Mouse (Mus musculus) kidney, adult 18-20 months (tissue): Measurements from ENCODE around the gene Spata5.
"Not testable (repeated sequence)": the region's sequence is repeated elsewhere in the genome, so short reads cannot be mapped to it uniquely, and the experiment has no call there.

Experiments
- DNase-seq: peaks from one replicate; pipeline ENCODE4 v3.0.0; 2021

The Spata5 gene

DNA sequence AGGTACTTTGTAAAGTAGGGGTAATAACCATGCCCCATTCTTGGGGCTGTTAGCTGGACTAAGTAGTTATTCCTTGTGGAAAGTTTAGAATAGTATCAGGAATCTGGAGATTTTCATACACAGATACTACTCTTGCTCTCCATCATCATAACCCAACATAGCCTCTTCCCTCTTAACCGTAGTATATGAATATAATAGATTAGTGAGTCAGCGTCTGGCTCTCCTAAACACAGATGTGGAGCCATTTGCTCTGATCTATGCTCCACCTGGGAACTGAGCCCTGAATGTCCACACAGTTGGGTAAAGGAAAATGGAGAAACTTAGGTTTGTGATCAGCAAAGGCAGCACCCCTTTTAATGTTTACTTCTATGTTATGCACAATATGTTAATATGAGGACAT, 96.7 kb downstream of the Spata5 start:
- no peak for DNase-seq

DNA sequence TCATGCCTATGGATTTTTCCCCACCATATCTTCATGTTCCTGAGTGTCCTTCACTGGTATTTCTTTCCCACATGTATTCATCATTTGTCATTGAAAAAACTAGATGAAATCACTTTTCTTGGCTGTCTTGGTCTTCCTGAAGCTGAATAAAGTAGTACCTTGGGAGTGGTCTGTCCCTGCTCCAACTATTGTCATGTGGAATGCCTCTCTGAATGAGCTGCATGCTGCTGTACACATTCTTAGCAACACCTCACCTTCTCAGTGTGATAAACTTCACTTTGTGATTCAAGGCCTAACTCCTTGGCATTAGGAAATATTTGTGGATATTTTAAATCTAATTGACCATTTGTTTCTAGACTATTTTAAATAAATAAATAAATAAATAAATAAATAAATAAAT, 98.9 kb downstream of the Spata5 start:
- no peak for DNase-seq

DNA sequence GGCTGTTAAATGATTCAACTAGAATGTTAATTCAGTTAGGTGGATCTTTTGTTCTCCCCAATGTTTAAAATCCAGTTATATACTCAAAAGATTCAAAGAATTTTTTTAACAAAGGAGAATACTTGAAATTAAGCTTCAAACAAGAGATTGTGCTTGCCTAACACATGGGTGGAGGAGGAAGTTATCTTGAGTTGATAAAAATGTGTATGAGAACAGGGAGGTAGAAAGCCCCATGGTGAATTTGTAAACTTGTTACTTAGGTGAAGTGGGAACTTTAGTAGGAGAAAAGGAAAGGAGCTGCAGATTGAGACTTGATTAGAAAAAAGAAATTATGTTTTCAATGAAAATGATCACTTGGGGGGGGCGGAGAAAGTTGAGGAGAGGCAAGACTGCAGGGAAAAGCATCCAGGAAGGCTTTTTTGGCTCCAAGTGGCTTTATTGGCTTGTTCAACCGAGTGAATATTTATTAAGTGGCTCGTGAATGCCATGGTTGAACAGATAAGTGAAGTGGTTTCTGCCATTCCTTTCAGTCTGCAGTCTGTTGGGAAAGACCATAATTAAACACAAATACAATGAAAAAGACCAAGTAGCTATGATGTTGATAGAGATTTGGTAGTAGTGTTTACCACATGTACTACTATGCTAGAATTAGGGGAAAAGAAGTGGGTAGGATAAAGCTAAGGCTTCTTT, 100.8 kb downstream of the Spata5 start:
- DNase-seq, result no peak

DNA sequence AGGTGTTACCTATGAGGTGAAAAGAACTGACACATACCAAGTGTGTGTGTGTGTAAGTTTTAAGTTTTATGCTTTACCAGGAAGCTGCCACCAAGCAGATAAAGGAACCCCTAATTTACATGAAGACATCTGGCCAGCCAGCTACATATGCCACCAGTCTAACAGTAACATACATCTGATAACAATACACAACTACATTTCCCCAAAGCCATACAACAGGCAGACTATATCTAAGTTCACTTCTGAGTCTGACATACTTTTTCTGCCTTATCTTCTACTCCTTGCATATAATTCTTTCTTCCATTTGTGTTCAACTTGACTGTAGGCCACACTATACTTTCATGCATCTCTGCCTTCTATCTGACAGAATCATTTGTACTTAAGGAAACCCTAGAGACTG, 112.4 kb downstream of the Spata5 start:
- DNase-seq, result no peak

DNA sequence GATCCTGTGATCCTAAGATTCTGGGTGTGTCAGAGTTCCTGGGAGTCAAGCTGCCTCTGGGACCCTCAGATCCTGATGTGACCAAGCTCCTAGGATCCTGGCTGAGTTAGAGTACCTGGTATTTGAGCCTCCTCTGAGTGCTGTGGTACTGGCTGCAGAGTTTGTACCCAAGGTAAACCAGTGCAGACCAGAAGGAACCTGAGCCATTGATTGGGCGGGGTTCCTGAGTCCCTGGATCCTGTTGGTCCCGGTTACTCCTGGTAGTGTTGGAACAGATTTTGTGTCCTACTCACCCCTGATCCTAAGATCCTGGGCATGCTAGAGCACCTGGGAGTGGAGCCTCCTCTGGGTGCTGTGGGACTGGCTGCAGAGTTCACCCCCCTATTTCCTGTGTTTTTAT, 121.0 kb downstream of the Spata5 start:
- DNase-seq, result not testable (repeated sequence)

DNA sequence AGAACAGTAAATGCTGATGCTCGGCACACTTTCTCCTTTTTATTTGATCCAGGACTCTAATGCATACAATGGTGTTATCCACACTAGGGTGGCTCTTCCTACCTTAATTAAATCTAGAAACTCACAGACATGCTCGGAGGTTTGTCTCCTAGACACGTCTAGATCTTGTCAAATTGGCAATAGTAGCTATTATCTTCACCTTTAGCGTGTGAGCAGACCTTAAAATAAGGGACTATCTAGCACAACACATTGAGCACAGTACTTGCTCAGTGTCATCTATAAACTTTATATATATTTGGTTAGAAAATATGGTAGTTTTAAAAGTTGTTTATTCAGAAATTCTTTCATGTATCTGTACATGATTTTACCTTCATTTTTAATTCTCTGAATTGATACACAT, 126.7 kb downstream of the Spata5 start:
- DNase-seq, result no peak

DNA sequence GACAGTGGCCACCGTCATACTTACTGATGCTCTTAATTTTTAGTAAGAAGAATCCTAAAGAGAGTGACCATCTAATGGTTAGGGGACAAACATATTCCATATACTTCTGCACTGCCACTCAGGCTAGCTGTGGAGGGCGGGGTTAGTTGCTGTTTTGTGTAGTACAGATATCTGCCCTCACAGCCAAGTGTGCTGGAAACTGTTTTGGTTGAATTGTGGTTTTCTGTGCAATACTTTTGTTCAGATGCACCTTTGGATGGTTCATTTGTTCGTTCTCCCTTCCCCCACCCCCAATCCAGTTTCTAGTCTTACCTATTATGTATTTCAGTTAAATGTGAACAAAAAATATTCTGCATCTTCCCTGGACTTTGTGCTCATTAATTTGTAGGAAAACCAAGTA, 130.5 kb downstream of the Spata5 start:
- no peak for DNase-seq

DNA sequence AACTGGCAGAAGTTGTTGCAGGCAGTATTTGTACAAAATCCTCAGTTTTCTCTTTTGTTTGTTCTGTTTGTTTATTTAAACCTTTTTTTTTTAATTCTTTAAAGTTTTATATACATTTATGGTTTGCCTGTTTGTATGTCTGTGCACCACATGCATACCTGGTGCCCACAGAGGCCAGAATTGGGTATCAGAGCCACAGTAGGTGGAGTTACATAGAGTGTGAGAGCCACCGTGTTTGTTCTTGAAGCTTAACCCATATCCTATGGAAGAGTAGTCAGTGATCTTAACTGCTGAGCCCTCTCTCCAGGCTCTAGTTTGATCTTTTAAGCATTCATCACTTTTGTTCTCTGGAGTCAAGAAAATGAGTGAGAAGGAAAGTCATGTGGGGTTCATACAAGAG, 130.9 kb downstream of the Spata5 start:
- no peak for DNase-seq

DNA sequence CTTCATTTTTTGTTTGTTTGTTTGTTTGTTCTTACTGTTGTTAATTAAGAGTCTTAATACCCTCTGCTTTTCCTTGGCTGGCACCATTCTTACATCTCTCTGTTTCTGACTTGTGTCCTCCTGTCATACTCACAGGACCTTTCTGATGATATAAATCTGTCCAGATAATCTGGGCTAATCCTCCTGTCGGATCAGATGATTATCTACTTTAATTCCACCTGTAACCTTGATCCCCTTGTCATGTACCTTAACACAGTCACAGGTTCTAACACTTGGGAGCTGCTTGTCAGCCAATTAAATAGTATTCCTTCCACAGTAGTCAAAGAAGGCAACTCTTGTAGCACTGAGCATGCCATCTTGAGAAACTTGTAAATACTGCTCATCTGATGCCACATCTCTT, 131.8 kb downstream of the Spata5 start:
- no peak for DNase-seq

DNA sequence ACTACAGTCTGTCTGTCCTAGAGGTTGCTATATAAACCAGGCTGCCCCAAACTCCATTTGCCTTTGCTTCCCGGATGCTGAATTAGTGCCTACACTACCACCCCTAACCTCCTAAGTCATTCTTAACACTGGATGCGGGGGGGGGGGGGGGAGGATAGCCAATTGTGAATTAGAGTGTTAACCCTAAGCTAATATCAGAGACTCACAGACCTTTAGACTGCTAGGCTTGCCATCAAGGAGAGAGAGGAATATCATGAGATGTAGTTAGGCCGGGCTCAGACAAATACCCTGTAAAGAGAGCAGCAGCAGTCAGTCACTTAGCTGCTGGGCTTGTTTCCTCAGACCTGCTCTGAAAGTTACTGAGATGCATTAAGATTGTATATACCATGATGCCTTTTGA, 132.5 kb downstream of the Spata5 start:
- DNase-seq, result no peak

DNA sequence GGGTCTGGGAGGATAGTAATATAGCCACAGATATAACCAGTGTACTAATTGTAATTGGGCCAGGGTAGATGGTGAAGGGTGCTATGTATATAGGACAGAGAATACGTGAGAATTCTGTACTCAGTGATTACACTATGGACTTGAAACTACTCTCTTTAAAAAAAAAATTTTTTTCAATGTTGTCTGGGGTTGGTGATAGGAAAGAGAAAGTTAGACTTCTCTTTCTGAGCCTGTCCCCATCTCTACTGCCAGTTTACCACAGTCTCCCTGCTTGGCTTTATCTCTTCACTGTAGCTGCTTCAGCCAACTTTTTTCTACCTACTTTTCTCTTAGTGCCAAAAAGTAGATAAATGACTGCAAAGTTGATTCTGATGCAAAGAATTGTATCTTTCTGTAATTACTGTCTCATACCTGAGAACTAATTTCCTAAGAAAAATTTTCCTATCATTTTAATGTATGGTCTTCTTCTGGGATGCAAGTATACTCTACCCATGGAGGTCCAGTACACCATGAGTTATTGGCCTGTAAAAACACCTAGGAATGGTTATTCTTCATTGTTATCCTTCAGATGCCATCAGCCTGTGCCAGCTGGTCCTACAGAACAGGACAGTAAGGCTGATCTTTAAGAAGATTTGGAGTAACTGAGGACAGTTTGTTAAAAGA, 133.8 kb downstream of the Spata5 start:
- DNase-seq, result no peak

DNA sequence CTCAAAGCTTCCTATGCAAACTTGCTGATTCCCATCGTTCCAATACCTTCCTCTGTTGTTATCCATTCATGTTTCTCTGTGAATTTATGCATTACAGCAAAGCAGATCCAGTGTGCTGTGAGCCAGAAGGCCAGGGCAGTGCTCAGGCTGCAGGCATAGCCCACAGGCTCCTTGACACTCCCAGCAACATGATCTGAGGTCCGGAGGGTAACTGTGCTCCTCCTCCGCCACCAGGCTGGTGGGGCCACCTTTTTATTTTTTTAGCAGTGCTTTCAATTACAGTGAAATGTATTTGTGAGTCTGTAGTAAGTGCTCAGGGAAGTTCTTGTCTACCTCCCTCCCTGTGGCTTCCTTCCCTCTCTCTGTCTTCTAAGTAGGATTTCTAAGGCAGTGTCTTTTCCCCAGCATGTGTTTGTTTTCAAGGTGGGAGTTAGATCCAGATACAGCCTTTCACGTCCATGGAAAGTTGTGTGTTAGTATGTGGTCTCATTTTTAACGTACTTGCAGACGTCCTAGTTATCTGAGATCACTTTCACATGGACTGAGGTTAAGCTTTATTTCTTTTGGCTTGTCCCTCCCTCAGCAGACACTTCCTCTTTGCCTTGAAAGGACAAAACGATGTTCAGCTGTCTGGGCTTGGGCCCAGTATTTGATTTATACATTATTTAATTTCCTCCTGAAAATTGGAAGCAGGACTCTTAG, 136.9 kb downstream of the Spata5 start:
- DNase-seq, result no peak

DNA sequence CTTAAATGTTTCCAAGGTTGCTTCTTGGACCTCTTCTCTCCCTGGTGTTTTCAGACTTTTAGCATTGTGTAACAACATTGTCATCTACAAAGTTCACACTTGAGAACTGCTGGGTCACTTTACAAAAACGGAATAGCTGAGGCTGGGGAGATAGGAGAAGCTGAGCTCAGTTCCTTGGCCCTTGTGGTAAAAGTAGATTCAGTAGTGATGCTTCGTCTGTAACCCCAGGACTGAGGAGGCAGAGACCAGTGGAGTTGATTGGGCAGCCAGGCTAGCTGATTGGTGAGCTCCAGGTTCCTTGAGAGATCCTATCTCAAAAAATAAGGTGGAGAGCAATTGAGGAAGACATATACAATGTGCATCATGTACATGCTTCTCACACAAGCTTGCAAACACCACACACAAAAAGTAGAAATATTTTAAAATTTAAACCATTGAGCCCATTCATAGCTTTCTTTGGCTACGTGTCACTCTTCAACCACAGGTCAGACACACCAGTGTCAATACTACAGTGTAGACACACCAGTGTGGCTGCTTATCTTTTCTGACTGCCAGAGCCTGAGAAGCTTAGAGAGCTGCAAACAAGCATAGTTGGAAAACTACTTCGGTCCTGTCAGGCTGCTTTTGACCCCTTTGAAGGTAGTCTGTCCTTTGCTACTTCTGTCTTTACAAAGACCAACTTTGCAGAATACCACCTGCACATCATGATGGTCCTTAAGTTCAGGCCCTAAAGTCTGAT, 138.2 kb downstream of the Spata5 start:
- no peak for DNase-seq

DNA sequence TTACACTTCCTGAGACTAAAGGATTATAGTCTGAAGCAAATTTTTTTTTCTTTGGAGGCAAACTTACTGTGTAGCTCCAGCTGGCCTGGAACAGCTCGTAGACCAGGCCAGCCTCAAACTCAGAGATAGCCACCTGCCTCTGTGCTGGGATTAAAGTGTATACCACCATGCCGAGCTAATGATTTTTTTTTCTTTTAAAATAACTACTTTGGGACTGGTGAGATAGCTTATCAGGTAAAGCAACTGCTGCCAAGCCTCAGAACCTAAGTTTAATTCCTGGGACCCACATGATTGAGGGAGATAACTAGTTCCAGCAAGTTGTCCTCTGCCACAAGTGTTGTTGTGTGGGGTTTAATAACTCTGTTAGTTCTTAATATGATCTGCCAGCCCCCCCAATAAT, 139.6 kb downstream of the Spata5 start:
- no peak for DNase-seq

DNA sequence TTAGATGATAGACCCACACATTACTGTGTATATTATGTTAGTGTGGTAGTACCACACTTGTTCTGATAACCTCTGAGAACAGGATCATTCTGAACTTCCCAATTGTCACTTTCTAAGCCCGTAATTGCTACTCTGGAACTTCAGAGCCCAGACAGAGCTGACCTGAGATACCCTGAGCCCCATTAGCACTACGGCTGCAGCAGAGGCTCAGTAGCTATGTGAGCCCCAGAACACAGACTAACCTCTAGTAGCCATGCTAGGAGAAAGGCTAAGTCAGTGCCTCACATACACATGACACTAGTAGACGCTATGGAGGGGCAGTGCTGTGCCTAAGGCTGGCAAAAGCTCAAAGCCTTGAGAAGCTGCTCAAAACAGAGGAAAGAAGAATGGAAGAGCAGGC, 141.8 kb downstream of the Spata5 start:
- DNase-seq, result no peak

DNA sequence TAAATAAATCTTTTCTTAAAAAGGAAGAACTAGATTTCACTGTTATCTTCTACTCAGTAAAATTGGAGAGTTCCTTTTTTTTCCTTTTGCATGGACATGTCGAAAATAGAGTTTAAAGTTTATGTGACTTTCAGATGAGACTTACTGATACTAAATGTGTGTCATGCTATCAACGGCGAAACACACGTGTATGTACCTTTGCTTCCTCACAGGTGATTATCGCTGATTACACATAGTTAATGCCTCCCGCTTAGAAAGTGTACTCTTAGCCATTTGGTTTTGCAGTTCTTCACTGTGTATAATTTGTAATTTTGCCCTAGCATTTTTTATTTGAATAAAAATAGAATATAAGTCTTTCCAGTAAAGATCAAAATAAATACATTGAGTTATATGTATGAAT, 146.4 kb downstream of the Spata5 start:
- no peak for DNase-seq

DNA sequence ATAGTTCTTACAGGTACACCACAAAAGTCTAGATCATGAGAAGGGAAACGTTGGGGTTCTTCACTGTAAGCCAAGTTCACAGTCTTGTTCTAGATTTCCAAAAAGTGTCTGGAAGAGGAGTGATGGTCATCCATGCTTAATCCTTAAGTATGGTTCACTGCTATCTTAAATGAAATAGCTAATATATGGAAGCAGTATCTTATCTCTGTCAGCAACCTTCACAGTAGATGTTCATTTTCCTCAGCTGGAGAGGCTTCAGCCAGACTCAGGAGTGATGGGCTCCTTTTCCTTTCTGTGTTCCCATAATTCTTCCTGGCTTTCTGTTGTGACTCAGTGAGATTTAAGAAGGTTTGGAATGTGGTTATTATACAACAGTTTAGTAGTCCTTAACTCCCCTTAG, 147.8 kb downstream of the Spata5 start:
- no peak for DNase-seq

DNA sequence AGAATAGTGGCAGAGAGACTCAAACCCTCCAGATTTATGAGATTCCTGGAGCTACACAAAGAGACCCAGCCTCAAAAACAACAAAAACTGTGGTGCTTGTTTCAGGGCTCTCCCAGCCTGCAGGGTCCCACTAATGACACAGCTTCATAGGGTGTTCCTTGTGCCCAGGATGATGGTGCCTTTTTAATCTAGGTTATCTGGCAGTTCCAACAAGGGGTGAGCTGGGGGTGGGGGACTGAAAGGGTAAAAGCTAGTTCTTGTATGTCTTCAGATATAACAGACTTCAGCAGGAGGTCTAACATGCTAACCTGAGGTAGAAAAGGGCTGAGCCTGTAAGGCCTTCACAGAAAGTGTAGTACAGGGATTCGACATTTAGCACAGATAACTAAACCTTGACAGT, 149.1 kb downstream of the Spata5 start:
- no peak for DNase-seq

DNA sequence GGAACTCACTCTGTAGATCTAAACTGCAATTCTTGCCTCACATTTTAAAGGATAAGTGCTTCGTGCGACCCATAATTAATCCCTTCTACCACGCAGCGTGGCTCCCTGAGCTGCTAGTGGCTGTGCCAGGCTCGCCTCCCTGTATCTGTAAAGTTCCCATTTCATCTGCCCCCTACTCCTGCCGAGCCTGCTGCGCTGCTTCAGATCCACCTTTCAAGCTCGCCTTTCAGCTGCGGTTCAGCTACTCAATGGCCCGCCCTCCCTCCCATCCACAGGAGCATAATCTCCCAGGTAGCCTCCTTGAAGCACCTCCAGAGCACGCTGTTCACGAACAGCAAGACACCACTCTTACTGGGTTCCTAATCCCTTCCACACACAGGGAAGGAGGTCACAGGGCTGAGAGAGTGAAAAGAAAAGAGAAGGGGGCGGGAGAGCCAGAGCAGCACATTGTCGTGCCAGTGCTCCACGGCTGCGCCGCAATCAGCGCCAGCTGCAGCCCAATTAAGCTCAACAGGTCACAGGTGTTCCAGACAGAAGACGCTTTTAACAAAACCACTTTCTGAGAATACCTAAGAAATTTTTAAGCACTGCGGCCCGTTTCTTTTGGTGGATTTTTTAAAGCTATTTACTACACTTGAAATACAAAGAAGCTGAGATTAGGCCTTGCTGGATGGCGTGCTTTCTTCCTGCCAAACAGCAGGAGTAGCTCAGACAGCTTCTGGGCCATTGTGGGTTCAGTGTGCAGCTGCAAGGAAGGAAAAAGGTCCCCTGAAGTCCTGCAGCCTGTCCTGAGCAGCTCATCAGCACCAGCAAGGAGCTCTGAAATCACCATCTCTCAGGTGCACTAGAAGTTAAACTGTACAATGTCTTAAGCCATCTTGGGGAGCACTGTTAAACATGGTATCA, 150.2 kb downstream of the Spata5 start:
- DNase-seq, result no peak

DNA sequence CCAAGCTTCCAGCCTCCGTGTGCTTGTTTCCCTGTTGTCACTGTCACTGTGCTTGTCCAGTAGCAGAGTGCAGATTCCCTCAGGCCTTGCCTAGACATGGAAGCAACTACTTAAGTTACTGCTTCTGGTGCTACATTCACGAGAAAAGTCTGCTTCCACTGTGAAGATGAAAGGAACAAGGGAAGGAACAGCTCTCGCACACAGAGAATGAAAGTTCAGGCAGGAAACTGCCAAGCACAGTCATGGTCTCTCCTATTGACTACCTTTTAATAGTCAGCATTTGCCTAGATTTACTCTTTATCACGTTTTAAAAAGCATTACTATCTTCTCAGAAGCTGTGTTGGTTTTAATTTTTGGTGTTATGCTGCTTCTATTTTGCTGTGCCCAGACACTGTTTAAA, 151.9 kb downstream of the Spata5 start:
- DNase-seq, result no peak

DNA sequence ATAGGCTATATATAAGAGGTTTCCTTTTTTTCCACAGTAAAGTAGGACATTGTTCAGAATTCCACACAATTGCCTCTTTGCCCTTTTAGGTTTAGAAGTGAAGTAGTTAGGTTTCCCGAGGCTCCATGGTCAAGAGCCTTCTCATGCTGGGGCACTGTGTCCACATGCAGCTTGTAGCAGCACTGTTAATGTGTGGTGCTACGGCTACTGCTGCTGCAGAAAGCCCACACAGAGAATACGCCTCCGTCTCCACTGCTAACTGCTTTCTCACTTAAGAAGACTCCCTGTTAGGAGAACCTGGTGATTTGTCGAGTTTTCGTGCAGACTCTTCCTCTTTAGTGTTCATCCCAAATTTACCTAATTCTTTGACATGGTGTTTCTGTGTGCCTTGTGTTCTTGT, 152.4 kb downstream of the Spata5 start:
- DNase-seq, result no peak

DNA sequence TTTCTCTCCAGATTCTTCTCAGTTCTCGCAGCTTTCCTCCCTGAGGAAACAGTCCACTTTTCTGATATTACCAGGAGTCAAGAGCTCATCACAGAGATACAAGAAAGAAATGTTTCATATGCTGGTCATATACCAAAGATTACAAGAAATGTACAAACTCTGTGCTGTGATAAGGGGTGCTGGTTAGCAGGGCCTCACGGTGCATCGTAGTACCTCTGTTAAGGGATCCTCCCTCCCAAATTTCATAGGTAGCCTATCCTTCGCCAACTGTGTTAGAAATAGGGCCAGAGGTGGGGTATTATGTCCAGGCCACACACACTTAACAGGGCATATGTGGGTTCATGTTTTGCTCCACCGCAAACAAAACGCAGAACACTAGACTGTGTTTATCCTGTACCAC, 157.1 kb downstream of the Spata5 start:
- no peak for DNase-seq

DNA sequence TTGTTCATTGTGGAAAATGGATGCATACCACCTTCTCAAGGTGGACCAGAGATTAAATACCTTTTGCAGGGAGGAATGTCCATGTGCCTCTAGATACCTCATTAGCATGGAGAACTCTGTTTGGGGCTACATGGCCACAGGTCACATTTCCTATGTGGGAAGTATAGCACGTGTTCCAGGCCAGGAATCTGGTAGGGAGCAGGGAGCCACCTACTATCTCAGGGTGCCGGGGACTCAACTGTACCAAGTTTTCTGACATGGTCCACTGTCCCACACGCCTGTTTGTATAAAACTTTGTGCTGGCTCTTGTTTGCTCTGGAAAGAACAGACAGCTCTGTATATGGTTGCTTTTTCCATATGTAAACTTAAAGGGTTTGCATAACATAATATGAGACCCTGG, 158.0 kb downstream of the Spata5 start:
- no peak for DNase-seq
